Mouse (Mus musculus): ENCODE measurements around the gene St3gal3. TPM values are rescaled to one million over a fixed set of nuclear protein-coding genes. Genes with fewer than 3 reads are reported as not detected.

St3gal3 gene
- polyA plus RNA-seq, 1 experiment from 2014 or later, result 10.8 TPM

DNA sequence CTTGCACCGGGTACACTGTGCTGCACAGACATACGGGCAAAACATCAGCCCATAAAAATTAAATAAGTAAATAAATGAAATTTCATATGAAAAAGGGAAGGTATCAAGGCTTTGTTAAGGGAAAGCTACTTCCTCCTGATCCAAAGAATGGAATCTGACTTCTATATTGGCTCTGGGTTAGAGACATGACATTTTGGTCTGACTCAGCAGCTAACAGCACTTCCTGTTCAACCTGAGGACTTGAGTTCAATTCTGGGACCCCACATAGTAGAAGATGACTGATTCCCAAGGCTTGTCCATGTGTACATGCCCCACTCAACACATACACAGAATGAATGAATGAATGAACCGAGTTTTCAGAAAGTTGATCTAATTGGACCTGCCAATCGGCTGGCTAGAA lies 216.9 kb downstream of the St3gal3 start:
- Histone ChIP-seq H3K4me2 (replicated peaks) (no peak overlapping the region), H3K9ac (no peak overlapping the region), H3K27ac (no peak overlapping the region), H3K27me3 (peaks cover 4% of the 10 kb centered on the region; the same call in 1 of the 2 replicates), H3K4me3 (no peak overlapping the region), H3K36me3 (no peaks in the 10 kb centered on the region), H3K9me3 (no peaks in the 10 kb centered on the region), H3K4me1 (peaks cover 21% of the 10 kb centered on the region)
- WGBS, result 90% methylated on average over 4 of the region's 4 CpGs
- ATAC-seq (ENCODE audit: insufficient number of reproducible peaks, insufficient read depth, low FRiP score, low TSS enrichment), result no peak

DNA sequence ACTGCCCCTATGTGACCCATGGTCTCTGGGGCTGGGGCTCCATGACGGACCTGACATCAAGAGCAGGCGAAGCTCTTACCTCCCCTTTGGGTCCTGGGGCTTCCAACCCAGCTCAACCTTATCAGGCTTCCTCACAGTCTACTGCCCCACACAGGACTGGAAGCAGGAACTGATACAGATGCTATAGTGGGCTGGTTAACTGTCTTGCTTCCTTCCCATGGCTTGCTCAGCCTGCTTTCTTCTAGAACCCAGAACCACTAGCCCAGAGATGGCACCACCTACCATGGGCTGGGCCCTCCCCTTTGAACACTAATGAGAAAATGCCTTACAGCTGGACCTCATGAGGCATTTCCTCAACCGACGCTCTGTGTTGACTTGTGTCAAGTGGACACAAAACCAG lies 217.3 kb downstream of the St3gal3 start:
- H3K9me3 ChIP-seq, result no peaks in the 10 kb centered on the region
- H3K9ac ChIP-seq, result no peak overlapping the region
- no peak overlapping the region for H3K4me2 ChIP-seq (replicated peaks)
- no peak for ATAC-seq (ENCODE audit: insufficient number of reproducible peaks, insufficient read depth, low FRiP score, low TSS enrichment)
- whole genome bisulfite sequencing, result 75% methylated on average over 4 of the region's 4 CpGs
- H3K4me3 ChIP-seq, result no peak overlapping the region
- peaks cover 2% of the 10 kb centered on the region; the same call in 1 of the 2 replicates for H3K27me3 ChIP-seq
- no peaks in the 10 kb centered on the region for H3K36me3 ChIP-seq
- no peak overlapping the region for H3K27ac ChIP-seq
- H3K4me1 ChIP-seq, result peaks cover 25% of the 10 kb centered on the region

DNA sequence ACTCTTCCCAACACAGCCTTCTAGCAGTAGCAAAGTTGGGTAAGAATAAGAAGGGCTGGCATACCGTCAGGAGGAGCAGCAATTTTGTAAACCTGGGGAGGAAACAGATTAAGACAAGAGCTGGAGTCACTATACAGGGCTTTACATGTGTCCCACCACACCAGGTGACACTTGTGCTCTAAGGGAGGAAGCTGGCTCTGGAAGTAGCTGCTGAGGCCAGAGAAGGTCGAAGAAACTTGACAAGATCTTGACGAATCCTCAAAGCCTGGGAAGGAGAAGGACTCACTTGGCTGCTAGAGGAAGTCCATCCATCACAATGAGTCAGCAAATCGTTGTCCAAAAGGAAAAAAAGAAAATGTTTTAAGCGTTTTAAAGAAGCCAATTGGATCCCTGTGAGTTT lies 218.3 kb downstream of the St3gal3 start:
- Histone ChIP-seq H3K36me3 (peaks cover 10% of the 10 kb centered on the region), H3K27me3 (no peaks in the 10 kb centered on the region), H3K27ac (no peak overlapping the region), H3K9me3 (no peaks in the 10 kb centered on the region), H3K9ac (no peak overlapping the region), H3K4me2 (replicated peaks) (0 out of 2 replicates have a peak overlapping the region, but pooled peaks have one; percentile 99), H3K4me1 (peaks cover 28% of the 10 kb centered on the region), H3K4me3 (no peak overlapping the region)
- WGBS, result 86% methylated on average over 5 of the region's 5 CpGs
- no peak for ATAC-seq (ENCODE audit: insufficient number of reproducible peaks, insufficient read depth, low FRiP score, low TSS enrichment)

DNA sequence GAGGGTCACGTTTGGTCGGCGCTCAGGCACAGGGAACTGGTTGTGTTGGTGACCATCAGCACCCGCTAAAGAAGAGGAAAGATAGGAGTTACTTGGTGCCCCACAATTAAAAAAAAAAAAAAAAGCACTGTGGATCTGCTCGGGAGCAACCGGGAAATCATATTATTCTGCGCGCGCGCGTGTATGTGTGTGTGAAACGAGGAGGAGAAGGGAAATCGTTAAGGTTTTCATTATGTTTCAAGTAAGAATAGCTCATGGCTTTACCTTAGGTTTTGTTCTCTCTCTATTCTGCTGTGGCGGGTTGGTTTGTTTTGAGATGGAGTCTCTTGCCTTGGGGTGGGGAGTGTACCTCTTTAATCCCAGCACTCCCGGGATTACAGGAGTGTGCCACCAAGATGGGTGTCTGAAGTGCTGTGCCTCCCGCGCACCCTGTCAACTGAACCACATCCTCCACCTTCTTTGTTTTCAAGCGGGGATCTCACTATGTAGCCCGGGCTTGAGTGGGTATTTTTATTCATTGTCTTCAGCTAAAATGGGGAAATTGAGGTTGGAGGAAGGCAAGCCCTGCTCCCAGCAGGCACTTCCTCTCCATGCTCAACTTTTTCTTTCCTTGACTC lies 219.1 kb downstream of the St3gal3 start:
- ATAC-seq (ENCODE audit: insufficient number of reproducible peaks, insufficient read depth, low FRiP score, low TSS enrichment), result no peak
- H3K27ac ChIP-seq, result peak overlapping the region; percentile 76; the same call in 1 of the 2 replicates
- 8% methylated on average over 19 of the region's 19 CpGs for WGBS

DNA sequence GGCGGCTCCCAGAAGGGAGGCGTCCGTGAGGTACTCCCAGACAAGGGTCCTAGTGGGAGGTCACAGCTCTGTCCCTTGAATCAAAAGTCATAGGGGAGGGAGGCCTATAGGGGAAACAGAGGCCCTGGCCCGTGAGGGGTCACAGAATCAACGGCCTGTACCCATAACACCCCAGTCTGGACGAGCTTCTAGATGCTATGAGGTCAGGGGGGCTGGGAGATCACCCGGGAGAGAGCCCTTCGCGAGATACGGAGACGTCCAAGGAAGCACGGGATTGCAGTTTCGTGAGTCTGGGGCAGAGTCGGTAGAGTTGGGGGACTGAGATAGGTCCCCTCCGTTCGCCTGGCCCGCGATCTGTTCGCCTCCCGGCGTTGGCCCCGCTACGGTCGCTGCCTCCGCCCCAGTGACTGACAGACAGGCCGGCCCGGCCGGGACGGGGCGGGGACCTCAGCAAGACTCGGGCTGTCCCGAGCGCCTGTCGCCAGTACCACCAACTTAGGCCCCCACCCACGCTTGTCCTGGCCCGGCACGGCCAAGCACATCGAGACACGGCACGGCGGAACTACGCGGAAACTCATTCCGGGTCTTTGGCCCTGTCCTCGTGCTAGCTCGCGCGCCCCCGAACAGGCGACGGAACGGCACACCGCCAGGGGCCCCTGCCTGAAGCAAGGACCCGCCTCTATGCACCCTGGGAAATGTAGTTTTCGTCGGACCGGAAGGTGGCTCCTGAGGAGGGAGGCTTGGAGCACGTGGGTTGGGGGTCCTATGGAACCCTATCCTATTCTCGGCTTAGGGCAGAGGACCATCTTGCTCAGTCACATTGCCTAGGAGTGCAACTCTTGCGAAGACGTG lies 219.9 kb downstream of the St3gal3 start, which contains the start of gene Ipo13:
Ipo13 (minus strand) TSS at position 409 of the 852 bp plus-strand sequence.
- peak within 1 kb of the TSS; percentile 99 for H3K4me2 ChIP-seq (replicated peaks)
- no peaks in the 10 kb centered on the region for H3K9me3 ChIP-seq
- H3K9ac ChIP-seq, result peak within 1 kb of the TSS; percentile 84
- peaks cover 28% of the 10 kb centered on the region for H3K4me1 ChIP-seq
- peak; percentile 95 for ATAC-seq (ENCODE audit: insufficient number of reproducible peaks, insufficient read depth, low FRiP score, low TSS enrichment)
- under 1% methylated on average over 61 of the region's 61 CpGs for WGBS
- H3K4me3 ChIP-seq, result peak within 1 kb of the TSS; percentile 85
- peaks cover 15% of the 10 kb centered on the region for H3K36me3 ChIP-seq
- no peaks in the 10 kb centered on the region for H3K27me3 ChIP-seq
- H3K27ac ChIP-seq, result peak within 1 kb of the TSS; percentile 76

More for the DNA sequence above, 219.1 kb downstream of the St3gal3 start:
- Histone ChIP-seq H3K9me3 (no peaks in the 10 kb centered on the region), H3K4me1 (peaks cover 28% of the 10 kb centered on the region), H3K9ac (peak overlapping the region; percentile 84), H3K4me2 (replicated peaks) (peak overlapping the region; percentile 99), H3K36me3 (peaks cover 15% of the 10 kb centered on the region), H3K4me3 (peak overlapping the region; percentile 85), H3K27me3 (no peaks in the 10 kb centered on the region)

DNA sequence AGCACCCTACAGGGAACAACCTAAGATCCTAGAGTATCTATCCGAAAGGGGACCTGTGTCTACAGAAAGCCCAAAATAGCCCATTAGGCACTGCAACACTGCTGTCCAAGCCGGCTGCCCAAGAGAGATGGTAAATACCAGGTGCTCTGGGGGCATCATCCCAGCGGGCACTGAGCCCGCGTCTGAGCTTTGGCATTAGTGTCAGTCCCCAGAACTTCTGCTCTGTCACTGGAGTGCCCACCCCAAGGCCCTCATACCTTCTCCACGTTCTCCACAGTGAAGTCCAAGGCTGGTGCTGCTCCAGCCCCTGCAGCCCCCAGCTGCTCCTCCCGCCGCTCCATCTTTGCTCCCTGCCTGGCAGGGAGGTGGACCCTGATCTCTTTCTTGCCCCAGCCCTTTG lies 220.7 kb downstream of the St3gal3 start:
- H3K4me1 ChIP-seq, result peaks cover 28% of the 10 kb centered on the region
- H3K4me2 ChIP-seq (replicated peaks), result peak overlapping the region; percentile 99
- peak overlapping the region; percentile 85 for H3K4me3 ChIP-seq
- no peaks in the 10 kb centered on the region for H3K9me3 ChIP-seq
- H3K27ac ChIP-seq, result 0 out of 2 replicates have a peak overlapping the region, but pooled peaks have one; percentile 3
- peak overlapping the region; percentile 84 for H3K9ac ChIP-seq
- H3K27me3 ChIP-seq, result no peaks in the 10 kb centered on the region
- 19% methylated on average over 8 of the region's 8 CpGs for WGBS
- H3K36me3 ChIP-seq, result peaks cover 15% of the 10 kb centered on the region
- ATAC-seq (ENCODE audit: insufficient number of reproducible peaks, insufficient read depth, low FRiP score, low TSS enrichment), result no peak

DNA sequence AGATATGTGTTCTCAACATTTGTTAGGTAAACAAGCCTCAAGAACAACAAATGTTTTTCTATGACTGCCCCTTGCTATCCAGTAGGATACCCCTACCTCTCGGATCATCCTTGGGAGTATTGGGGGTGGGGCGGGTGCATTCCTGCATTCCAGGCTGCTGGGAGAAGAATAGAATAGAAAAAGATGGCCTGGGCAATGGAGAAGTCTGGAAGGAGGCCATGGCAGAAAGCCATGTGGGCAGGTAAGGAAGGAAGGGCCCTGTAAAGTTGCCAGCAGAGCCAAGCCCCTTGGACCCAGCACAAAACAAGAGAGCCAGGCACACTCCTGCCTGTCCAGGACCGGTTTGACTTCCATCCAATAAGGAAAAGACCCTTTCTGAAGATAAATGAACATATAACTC lies 221.3 kb downstream of the St3gal3 start:
- 42% methylated on average over 3 of the region's 3 CpGs for WGBS
- Histone ChIP-seq H3K4me2 (replicated peaks) (peak overlapping the region; percentile 99), H3K9ac (0 out of 2 replicates have a peak overlapping the region, but pooled peaks have one; percentile 5), H3K27ac (no peak overlapping the region), H3K4me1 (peaks cover 28% of the 10 kb centered on the region), H3K9me3 (no peaks in the 10 kb centered on the region), H3K4me3 (peak overlapping the region; percentile 85), H3K27me3 (no peaks in the 10 kb centered on the region), H3K36me3 (peaks cover 15% of the 10 kb centered on the region)
- ATAC-seq (ENCODE audit: insufficient number of reproducible peaks, insufficient read depth, low FRiP score, low TSS enrichment), result no peak

DNA sequence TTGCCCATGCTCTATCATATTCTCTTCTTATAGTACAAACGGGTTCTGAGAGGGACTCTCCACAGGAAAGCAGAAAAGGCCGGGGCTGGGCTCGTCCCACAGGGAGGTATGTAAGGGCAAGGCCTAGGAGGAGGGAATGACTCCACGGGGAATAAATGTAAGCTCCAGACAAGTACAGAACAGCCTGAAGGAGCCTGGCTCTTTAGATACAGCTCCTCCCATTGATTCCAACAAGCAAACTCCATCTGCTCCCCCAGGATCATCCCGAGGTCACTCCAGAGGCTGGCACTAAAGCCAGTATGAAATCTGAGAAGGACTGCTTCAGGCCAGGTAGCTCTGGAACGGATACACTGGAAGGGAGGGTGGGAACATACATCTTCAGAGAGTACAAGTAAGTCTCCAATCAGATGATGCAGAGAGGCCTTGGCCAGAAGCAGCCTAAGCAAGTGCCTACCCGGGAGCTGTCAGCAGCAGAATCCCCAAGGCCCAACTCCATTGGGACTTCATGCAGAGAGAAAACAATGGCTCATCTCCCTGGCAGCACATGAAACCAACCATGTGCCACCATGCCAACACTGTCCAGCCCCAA lies 221.9 kb downstream of the St3gal3 start:
- ATAC-seq (ENCODE audit: insufficient number of reproducible peaks, insufficient read depth, low FRiP score, low TSS enrichment), result no peak
- Histone ChIP-seq H3K27me3 (no peaks in the 10 kb centered on the region), H3K9me3 (no peaks in the 10 kb centered on the region), H3K9ac (no peak overlapping the region), H3K4me3 (0 out of 2 replicates have a peak overlapping the region, but pooled peaks have one; percentile 85), H3K4me1 (peaks cover 28% of the 10 kb centered on the region), H3K4me2 (replicated peaks) (peak overlapping the region; percentile 99), H3K36me3 (peaks cover 18% of the 10 kb centered on the region), H3K27ac (no peak overlapping the region)
- 45% methylated on average over 7 of the region's 7 CpGs for WGBS

DNA sequence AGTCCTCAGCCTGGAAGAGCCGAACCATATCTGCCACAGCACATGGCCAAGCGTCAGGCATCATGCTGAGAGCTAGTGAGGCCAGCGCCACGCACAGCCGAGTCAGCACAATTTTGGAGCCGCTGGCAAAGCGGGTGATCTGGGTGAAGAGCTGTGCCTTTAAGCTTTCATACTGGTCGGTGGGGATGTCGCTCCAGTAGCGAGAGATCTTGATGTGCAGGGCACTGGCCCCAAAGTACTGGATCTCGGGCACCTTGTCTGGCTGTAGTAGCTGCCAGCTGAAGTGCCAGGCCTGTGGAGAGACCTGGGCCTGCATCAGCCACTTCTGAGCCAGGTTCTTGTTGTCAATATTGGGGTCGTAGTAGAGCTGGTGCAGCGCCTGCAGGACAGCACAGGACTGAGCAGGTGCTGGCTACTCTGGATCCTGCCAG lies 222.6 kb downstream of the St3gal3 start:
- Histone ChIP-seq H3K36me3 (peaks cover 21% of the 10 kb centered on the region), H3K9me3 (no peaks in the 10 kb centered on the region), H3K9ac (no peak overlapping the region), H3K4me1 (peaks cover 28% of the 10 kb centered on the region), H3K27ac (no peak overlapping the region), H3K4me3 (no peak overlapping the region), H3K4me2 (replicated peaks) (no peak overlapping the region), H3K27me3 (no peaks in the 10 kb centered on the region)
- WGBS, result 91% methylated on average over 13 of the region's 13 CpGs
- ATAC-seq (ENCODE audit: insufficient number of reproducible peaks, insufficient read depth, low FRiP score, low TSS enrichment), result no peak

DNA sequence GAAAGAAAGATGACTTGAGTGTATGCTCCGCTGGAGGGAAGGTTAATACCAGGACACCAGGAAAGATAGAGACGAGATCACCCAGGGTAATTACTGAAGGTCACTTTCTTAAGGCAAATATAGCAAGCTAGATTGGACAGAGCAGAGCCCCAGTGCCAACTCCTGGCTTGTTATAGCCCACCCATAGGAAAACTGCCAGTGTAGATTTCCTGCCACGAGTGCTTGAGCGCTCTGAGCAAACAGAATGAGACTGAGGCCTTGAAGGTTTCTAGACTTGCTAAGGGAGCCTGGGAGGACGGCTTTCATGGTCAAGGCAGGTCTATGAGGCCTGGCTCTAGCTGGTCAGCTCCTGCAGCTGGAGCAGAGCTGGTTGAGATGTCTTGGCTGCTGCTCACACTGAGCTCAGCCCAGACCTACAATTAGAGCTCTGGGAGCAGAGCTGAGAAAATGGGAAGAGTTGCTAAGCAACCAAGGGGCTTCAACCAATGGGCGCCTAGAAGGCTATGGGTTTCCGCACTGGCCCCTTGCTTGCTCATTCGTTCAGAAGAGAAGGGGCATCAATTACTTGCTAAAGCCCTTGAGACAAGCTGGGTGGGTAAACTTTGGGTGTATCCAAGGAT lies 225.8 kb downstream of the St3gal3 start:
- 78% methylated on average over 8 of the region's 8 CpGs for WGBS
- H3K27ac ChIP-seq, result no peak overlapping the region
- ATAC-seq (ENCODE audit: insufficient number of reproducible peaks, insufficient read depth, low FRiP score, low TSS enrichment), result no peak
- H3K9me3 ChIP-seq, result no peaks in the 10 kb centered on the region
- no peak overlapping the region for H3K4me2 ChIP-seq (replicated peaks)
- no peak overlapping the region for H3K4me3 ChIP-seq
- H3K27me3 ChIP-seq, result no peaks in the 10 kb centered on the region
- peaks cover 38% of the 10 kb centered on the region for H3K36me3 ChIP-seq
- no peak overlapping the region for H3K9ac ChIP-seq
- H3K4me1 ChIP-seq, result peaks cover 18% of the 10 kb centered on the region

DNA sequence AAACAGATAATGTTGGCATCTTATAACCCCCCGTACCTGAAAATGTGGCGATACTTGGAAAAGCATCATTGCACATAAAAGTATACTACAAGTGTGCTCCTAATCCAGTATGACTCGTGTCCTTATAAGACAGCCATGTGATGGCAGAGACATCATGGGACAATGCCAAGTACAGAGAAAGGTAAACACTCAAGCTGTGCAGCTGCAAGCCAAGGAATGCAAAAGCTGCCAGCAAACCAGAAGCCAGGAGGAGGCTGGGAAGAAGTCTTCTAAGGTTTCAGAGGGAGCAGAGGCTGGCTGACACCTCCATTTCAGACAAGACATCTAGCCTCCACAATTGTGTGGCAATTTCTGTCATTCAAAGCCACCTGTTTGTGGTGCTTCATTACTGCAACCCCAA lies 228.5 kb downstream of the St3gal3 start:
- Histone ChIP-seq H3K9me3 (no peaks in the 10 kb centered on the region), H3K27me3 (no peaks in the 10 kb centered on the region), H3K36me3 (peaks cover 54% of the 10 kb centered on the region), H3K4me2 (replicated peaks) (no peak overlapping the region), H3K4me3 (no peak overlapping the region), H3K27ac (no peak overlapping the region), H3K9ac (no peak overlapping the region), H3K4me1 (no peaks in the 10 kb centered on the region; the same call in 1 of the 2 replicates)
- WGBS, result 87% methylated on average over 3 of the region's 3 CpGs
- no peak for ATAC-seq (ENCODE audit: insufficient number of reproducible peaks, insufficient read depth, low FRiP score, low TSS enrichment)

Measured in embryonic facial prominence, embryonic 12.5 days (tissue).